Mouse (Mus musculus): Measurements from ENCODE around the gene Arhgdib.

The Arhgdib gene

DNA sequence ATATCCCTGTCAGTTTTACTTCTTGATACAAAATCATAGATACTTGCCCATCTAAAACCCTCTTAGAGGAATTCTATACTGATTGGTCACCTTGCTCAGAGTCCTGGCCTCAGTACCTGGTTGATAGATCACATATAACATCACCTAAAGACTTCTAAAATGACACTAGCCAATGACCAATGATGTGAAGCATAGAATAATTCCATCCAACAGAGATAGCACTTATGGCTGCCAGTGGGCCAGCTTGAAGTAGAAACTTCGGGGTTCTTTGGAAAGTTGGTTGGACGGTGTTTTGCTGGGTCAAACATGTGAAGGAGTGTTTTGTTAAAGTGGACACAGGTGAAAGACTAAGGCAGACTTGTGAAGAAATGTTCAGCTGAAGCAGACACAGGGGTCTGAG lies 8.5 kb upstream of the Arhgdib start:
- no peak for DNase-seq (ENCODE audit: low read depth)

DNA sequence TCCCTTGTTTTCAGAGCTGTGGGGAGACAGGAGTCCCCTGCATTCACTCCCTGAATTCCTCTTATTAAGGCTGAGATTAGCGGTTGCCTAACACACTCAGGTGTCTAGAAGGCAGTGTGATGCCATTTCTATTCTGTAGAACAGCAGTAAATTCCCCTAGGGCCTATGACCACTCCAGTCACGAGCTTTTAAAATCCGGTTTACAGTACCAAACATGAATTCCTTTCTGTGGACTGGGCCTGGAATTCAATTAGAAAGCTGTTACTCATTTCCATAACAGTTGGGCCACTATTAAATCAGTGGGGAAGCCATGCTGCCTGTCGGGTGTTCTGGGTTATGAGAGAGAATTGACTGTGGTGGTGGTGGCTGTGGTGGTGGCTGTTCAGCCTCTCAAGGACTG lies 6.0 kb upstream of the Arhgdib start:
- DNase-seq (ENCODE audit: low read depth) = peak; percentile 61

DNA sequence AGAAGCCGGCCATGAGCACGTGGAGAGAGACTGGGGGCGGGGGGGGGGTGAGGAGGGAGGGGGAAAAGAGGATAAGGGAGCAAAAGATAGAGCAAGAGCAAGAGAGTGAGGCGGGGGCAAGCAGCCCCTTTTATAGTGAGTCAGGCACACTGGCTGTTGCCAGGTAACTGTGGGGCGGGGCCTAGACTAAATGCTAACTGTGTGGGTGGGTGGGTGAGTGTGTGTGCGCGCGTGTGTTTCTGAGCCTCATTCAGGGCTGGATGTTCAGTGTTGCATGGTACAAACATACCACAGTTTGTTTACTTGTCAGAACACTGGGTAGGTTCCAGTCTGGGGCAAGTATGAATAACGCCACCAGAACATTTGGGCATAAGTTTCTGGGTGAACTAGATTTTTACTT lies 5.2 kb upstream of the Arhgdib start:
- DNase-seq (ENCODE audit: low read depth) = no peak

DNA sequence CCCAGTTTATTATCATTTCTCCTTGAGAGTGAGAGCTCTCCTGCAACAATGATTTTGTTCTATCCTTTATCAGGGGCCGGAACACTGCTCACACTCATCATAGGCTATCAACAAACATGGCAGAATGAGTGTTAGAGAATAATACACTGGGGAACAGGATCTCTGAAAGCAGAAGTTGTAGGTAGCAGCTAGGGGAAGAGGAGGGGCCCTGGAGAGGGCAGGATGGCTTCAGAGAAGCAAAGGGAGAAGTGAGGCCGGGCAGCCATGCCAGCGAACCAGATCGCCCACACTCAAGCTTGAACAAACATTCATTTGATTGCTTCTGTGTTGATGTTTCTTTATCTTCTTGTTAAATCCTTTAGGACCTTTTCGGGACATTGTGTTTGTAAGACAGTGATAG lies 4.5 kb upstream of the Arhgdib start:
- DNase-seq (ENCODE audit: low read depth) = no peak

DNA sequence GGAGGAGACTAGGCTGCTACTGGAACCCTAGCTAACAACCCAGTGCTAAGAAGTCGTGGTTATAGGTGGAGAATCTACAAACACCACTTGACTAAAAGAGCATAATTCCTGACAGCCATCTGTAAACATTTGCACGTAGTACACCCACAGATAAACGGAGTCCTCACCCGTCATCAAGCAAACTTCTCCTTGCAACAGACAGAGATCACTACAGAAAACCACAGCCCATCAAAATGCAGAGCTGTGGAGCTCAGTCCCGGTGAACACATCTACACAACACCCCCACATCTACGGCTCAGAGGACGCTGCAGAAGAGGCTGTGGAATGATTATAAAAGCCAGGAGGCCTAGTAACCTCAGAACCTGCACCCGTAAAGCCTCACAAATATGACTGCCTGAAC lies 2.8 kb upstream of the Arhgdib start:
- no peak for DNase-seq (ENCODE audit: low read depth)

DNA sequence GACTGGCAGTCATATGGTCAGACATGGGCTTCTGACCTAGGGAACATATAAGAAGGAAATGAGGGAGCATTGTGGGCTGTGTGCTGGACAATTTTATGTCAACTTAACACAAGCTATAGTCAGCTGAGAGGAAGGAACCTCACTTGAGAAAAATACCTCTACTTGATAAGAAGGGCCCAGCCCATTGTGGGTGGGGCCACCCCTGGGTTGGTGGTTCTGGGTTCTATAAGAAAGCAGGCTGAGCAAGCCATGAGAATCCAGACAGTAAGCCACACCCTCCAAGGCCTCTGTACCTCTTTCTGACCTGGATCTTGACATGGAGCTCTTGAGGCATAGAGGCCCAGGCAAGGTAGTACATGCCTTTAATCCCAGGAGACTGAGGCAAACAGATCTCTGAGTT lies 1.7 kb upstream of the Arhgdib start:
- no peak for DNase-seq (ENCODE audit: low read depth)

DNA sequence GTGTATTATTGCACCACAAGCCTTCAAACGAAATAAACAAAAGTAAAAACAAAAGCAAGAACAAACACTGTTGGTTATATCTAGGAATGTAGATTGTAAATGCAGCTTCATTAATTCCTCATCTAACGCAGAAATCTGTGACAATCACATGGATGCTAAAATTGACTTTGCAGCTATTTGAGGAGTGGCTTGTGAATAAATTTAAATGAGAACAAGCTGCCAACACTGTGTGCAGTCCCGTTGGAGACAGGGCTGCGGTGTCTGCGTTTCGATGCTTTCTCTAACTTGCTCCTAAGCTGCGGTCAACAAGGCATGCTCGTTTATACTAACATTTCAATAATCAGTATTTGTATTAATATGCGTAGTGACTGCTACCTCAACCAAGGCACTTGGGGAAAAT lies 581 bp upstream of the Arhgdib start:
- no peak for DNase-seq (ENCODE audit: low read depth)

DNA sequence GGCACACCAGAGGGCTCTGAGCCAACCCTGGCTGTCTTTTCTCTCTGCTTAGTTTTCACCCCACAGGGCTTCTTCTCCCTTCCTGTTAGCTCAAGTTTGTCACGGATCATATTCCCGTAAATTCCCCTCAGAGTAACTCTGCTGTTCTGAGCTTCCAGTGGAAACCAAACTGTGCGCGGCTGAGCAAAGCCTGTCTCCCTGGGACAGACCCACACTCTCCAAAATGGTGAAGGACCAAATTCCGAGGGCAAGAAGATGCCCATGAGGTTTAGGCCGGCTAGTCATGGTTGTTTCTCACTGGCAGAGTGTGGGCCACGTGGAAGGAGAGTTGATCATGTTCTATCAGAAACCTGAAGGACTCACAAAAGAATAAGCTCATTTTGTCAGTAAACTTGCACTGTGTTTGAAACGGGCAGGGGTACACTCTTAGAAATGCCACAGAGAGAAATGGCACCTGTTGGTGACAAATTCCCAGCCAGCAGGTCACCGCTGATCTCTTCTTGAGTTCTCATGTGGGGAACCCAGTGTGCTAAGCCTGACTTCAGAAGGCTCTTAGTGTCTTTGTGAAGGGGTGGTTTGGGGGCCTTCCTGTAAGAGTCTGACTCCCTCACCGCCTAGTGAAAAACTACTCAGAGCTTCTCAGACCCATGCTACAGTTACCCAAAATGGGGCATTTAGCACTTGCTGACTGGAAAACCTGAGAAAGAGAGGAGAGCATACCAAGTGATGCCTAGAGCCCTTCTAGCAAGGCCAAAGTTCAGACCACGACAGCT lies 1.3 kb downstream of the Arhgdib start:
- peak; percentile 89 for DNase-seq (ENCODE audit: low read depth)

DNA sequence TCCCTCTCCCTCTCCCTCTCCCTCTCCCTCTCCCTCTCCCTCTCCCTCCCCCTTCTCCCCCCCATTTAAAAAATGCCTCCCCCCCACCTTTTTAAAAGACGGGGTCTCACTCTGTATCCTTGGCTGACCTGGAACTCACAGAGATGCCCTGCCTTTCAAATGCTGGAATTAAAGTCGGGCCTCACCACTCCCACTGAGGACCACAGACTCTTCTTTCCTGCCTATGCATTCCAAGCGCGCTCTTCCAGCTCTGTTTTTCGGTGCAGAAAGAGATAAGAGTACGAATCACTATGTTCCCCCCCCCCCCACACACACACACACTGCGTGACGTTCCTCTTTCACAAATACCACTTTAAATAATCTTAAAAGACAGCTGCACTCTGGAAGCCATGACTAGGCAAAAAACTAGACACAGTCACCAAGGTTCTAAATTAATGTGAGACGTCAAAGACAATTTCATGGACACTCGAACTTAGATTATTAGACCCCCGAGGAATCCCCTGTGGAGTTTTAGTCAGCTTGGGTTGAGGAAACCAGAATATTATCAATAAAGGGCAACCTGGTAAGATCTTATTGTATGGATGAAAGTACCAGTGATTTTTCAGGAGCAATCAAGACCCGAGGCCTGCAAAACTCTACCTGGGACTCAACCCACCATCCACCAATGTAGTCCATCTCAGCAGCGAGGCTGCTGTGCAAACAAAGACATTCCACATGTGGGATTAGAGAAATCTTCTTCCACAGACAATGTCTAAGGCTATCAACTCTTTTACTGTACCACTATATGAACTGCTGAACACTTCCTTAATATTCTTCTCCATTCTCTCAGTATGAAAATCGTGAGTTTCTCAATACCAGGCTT lies 2.1 kb downstream of the Arhgdib start:
- DNase-seq (ENCODE audit: low read depth) = peak; percentile 40

DNA sequence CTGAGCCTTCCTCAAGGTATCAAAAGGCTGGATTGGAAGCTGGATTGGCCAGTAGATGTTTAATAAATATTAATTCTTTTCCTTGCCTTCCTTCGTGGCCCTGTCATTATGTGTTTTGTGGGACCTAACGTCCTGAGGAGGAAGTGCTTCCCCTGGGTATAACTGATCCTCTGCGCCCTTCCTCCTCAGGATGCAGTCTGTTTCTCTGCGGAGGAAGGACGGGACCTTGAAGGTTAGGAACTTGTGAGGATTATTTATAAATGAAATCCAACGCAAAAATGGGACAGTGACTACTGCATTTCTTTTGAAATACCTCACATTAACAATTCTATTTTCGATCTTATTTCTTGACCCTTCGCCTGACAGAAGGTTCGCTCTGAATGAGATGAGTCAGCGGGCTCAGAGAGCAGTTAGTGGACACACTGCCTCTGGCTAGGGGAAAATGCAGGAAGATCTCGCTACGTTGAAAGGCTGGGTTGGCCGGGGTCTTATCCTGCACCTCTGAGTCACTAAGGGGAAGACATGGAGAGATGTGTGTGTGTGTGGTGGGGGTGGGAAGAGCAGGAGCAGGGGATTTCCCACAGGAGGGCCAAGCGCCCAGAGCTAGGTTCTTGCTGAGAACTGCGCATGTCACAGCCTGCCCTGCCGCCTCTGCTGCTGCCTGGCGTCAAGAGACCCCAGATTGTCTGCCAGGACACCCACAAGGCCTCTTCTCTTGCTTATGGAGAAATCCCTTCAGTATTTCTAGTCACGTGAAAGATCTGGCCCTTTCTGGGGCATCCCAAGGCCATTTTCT lies 3.2 kb downstream of the Arhgdib start:
- DNase-seq (ENCODE audit: low read depth) = peak; percentile 83

DNA sequence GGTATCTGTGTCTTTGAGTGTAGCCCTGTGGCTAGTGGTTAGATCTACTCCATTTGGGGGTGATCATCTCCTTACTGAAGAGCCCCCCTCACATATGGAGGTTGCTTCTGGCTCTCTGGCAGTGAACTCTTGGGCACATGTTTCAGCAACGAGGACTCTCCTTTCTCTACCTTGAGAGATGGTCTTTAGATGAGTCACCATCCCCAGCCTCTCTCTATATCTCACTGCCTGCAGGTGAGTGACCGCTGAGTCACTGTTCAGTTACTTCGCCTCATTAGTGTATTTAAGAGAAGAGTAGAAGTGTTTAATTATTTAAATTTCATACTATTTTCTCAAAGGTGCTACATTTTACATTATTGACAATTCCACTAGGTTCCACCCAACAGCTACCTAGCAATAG lies 4.6 kb downstream of the Arhgdib start:
- no peak for DNase-seq (ENCODE audit: low read depth)

DNA sequence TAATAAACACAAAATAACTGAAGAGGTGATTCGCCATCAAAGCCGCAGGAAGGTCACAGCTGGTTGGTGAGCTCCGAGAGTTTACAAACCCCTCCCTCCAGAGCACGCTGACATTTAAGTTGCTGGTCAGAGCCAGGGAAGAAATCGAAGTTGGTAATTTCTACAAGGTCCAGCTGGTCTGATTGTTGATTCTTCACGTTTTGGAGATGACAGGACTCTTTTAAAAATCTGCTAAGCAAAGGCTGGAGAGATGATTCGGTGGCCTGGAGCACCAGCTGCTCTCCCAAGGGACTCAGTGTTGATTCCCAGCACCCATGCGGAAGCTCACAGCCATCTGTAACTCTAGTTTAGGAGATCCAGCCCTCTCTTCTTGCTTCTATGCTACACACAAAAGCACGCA lies 5.3 kb downstream of the Arhgdib start:
- DNase-seq (ENCODE audit: low read depth) = no peak

DNA sequence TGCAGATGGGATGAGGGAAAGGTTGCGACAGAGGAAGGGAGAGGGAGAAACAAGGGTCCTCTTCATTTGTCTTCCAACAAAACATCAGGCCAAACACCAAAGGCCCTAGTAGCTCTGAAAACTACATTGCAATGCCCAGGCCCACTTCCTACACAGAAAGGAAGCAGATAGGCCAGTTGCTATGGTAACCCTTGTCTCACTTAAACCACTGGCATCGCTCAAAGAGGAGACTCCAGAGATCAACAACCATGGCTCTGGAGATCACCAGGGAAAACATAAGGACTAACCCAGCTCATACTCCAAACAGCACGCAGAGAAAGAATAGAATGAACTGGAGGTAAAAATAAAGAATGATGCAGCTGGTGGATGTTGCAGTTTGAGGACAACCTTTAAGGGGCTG lies 6.5 kb downstream of the Arhgdib start:
- no peak for DNase-seq (ENCODE audit: low read depth)

DNA sequence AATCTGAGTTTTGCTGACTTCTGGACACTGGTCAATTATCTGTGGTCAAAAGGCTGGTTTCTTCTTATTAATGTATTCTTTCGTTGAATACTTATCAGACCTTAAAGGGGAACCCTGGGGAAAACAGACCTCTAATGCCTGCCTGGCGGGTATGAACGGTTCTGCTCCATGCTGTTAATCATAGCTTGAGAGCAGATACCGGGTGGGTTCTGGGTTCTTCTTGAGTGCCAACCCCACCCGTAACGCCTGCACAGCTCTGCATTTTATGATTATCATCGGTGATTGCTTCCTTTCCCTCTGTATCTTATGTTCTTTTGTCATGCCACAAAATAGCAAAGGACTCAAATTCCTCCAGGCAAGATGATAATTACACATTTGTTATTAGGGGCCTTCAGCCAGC lies 7.6 kb downstream of the Arhgdib start:
- DNase-seq (ENCODE audit: low read depth) = no peak

DNA sequence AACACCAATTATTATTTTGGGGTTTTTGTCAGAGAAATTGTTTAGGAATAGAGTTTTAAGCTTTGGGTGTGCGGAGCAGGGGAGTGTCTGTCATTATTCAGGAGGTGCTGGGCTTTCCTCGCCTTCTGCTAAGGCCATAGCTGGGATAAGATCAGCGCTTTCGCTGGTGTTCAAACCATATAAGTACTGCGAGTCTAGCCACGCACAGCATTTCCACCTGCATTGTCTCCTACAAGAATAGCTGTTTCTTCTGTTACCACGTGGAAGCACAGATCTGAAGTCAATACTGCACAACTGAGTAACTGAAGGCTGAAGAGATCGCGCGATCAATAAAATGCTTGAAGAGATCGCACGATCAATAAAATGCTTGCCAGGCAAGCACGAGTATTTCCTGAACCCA lies 10.5 kb downstream of the Arhgdib start:
- no peak for DNase-seq (ENCODE audit: low read depth)

DNA sequence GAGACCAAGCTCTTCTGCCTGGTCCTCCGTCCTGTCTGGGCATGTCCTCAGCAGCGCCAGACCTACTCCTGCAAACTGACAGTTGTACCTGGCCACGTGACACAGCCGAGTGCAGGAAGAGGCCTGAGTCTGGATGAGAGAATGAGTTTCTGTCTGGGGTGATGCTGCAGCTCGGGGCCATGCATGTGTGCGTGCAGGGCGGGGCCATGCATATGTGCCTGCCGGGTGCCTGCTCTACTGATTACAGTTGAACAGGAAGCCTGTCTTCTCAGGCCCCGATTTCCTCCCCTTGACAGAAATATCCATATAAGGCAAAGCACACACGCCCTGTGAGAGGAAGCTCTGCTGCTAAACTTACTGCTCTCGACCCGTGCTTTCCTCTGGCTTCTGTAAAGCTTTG lies 11.0 kb downstream of the Arhgdib start:
- DNase-seq (ENCODE audit: low read depth) = no peak

DNA sequence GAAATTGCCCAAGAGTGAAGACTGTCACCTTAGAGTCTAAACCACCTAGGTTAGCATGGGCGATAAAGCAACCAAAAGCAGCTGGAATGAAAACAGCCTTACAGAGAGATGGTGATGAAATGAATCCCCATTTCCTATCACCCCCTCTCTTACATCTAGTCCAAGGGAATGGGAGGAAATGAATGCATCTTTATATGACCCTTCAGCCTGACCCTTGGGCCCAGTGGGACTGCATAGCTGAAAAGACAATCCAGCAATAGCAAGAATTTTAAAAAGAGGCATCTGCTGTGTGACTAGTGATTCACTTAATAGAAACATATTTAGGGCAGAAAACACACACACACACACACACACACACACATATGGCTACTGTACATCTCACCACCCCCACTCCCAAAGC lies 14.1 kb downstream of the Arhgdib start:
- no peak for DNase-seq (ENCODE audit: low read depth)

DNA sequence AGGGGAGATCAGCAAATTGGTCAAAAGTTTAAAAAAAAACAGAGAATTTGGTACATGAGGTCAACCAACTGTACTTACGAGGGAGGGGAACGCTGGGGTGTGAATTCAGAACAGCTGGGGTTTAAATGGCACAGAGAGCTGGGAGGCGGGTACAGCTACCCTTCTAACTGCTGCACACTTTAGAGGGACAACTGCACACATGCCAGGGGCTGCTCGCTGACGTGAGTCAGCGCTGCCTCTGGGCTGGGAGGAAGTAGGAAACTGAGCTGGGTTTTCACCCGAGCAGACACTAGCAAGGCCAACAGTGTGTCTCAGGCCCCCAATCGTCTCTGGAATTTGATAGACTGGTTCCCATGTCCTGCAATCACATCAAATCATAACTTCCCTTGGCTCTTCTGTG lies 16.6 kb downstream of the Arhgdib start:
- DNase-seq (ENCODE audit: low read depth) = no peak

DNA sequence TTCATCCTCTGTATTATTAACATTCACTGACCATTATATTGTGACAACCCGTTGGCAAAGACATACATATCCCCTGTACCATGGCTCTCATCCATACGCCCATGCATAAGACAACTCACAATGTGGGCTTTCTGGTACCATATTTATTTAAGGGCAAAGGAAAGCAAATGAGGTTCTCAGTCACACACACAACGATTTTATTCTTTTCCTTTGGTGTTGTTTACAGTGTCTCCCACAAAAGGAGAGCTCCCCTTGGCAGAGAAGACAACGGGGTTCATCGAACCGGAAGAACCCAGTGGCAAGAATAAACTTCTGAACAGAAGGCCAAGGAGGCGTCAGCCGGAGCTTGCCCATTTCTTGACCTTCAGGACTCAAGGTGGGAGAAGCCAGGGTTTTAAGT lies 18.2 kb downstream of the Arhgdib start, which contains the start of gene Pde6h:
Gene Pde6h (plus strand): TSS at position 301 of the 400 bp plus-strand sequence.
- no peak for DNase-seq (ENCODE audit: low read depth)

DNA sequence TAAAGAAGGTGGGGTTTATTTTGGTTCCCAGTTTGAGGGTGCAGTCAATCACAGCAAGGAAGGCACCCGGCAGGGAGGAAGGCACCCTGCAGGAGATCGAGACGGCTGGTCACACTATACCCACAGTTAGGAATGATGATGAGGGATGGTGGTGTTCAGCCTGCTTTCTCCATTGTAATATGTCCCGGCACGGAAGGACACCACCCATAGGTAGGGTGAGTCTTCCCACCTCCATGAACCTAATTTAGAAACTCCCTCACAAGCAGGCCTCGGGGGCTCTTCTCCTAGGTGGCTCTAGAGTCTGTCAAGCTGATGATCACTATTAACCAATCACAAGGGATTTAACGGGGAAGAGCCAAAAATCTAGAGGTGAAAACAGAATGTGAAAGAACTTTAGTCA lies 18.8 kb downstream of the Arhgdib start:
- DNase-seq (ENCODE audit: low read depth) = no peak

DNA sequence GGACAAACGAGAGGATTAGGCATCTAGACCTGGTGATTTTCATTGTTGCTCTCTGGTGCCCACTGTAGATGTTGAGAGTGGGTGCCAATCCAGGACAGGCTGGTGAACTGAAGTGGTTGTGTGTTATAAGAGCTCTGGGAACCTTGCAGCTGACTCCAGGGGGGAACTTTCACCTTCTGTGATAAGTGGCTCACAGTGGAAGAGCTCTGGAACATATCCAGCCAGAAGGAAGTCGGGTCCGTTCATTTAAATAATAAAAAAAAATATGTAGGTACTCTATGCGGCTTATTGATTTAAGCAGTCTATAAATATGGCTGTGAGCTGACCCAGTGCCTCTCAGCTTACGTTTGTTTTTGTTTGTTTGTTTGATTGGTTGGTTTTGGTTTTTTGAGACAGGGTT lies 19.6 kb downstream of the Arhgdib start, which contains the start of gene Erp27:
Gene Erp27 (minus strand): TSS at position 101 of the 400 bp plus-strand sequence.
- no peak for DNase-seq (ENCODE audit: low read depth)

DNA sequence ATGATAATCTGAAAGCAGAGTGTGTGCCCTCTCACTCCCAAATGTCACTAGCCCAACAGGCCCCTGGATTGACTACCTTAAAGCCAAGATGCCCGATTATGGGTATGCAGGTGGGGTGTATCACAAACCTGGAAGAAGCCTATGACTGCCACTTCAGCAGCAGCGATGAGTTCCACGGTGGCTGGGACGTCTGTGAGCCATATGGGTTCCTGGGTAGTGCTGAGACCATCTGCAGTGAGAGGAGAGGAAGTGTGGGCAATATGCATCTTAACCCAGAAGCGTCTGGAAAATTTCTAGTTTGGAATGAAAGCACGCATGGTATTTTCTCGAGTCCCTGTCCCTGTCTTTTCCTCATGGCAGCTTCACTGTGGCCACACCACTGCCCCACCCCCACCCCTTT lies 20.1 kb downstream of the Arhgdib start:
- DNase-seq (ENCODE audit: low read depth) = no peak
